Mouse (Mus musculus): Measurements from ENCODE around the gene Selplg. TPM values are rescaled to one million over a fixed set of nuclear protein-coding genes. Genes with fewer than 3 reads are reported as not detected.
"Not testable (repeated sequence)": the region's sequence is repeated elsewhere in the genome, so short reads cannot be mapped to it uniquely, and the experiment has no call there.

Gene Selplg
- polyA plus RNA-seq, 1 experiment, result 43.5 TPM

- TF ChIP-seq CTCF (IDR thresholded peaks at IDR 0.05; ENCODE audit: extremely low read depth, insufficient read depth, low read length), result no peak
- TF ChIP-seq POLR2A (IDR thresholded peaks at IDR 0.05; ENCODE audit: extremely low read depth, insufficient read depth, low read length), result no peak
- H3K27ac ChIP-seq (ENCODE audit: insufficient read depth, low read length), result no peak overlapping the region
Observed at GRCm38 (mm10) chr5:113789075-113789788, 43.2 kb downstream of the Selplg start.

DNA sequence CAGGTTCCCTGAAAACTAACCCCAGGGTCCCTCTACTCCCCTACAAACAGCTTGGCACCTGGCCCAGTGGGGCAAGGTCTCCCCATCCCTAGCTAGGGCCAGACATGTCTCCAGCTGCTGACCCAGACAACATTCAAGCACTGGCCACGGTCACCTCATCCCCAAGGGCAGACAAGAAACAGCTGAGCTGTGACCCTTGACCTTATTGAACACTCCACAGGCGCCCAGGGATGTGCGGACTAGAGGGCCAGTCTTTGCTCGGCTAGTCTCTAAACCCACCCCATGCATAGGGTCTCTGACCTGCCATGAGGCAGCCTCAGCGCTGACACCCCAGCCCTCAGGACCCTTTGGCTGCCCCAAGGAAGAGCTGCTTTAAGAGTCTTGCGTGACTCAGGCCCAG lies 43.8 kb downstream of the Selplg start:
- TF ChIP-seq CTCF (IDR thresholded peaks at IDR 0.05; ENCODE audit: extremely low read depth, insufficient read depth, low read length) (no peak), POLR2A (IDR thresholded peaks at IDR 0.05; ENCODE audit: extremely low read depth, insufficient read depth, low read length) (no peak)
- Histone ChIP-seq H3K4me1 (ENCODE audit: control insufficient read depth, insufficient read depth, low read length) (no peaks in the 10 kb centered on the region), H3K27ac (ENCODE audit: insufficient read depth, low read length) (no peak overlapping the region), H3K4me3 (ENCODE audit: insufficient read depth, low read length) (no peak overlapping the region)

More at GRCm38 (mm10) chr5:113789075-113789788, 43.2 kb downstream of the Selplg start:
- Histone ChIP-seq H3K4me3 (ENCODE audit: insufficient read depth, low read length) (no peak overlapping the region), H3K4me1 (ENCODE audit: control insufficient read depth, insufficient read depth, low read length) (no peaks in the 10 kb centered on the region)

GRCm38 (mm10) chr5:113786985-113787384 lies 45.5 kb downstream of the Selplg start:
- H3K4me1 ChIP-seq (ENCODE audit: control insufficient read depth, insufficient read depth, low read length), result no peaks in the 10 kb centered on the region
- TF ChIP-seq CTCF (IDR thresholded peaks at IDR 0.05; ENCODE audit: extremely low read depth, insufficient read depth, low read length) (no peak), POLR2A (IDR thresholded peaks at IDR 0.05; ENCODE audit: extremely low read depth, insufficient read depth, low read length) (no peak)
- no peak overlapping the region for H3K27ac ChIP-seq (ENCODE audit: insufficient read depth, low read length)
- no peak overlapping the region for H3K4me3 ChIP-seq (ENCODE audit: insufficient read depth, low read length)

DNA sequence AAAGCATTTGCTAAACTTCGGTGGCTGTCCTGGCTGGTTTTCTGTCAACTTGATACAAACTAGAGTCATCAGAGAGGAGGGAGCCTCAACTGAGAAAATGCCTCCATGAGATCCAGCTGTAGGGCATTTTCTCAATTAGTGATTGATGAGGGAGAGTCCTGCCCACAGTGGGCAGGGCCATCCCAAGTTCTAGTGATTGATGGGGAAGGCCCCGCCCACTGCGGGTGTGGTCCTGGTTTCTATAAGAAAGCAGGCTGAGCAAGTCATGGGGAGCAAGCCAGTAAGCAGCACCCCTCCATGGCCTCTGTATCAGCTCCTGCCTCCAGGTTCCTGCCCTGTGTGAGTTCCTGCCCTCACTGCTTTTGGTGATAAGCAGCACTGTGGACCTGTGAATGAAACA lies 48.3 kb downstream of the Selplg start:
- H3K4me1 ChIP-seq (ENCODE audit: control insufficient read depth, insufficient read depth, low read length); H3K4me3 ChIP-seq (ENCODE audit: insufficient read depth, low read length): not testable (repeated sequence)
- H3K27ac ChIP-seq (ENCODE audit: insufficient read depth, low read length), result 0 out of 2 replicates have a peak overlapping the region, but pooled peaks have one; percentile 33

GRCm38 (mm10) chr5:113783581-113784001 lies 48.9 kb downstream of the Selplg start:
- TF ChIP-seq POLR2A (IDR thresholded peaks at IDR 0.05; ENCODE audit: extremely low read depth, insufficient read depth, low read length) (no peak), CTCF (IDR thresholded peaks at IDR 0.05; ENCODE audit: extremely low read depth, insufficient read depth, low read length) (no peak)
- Histone ChIP-seq H3K4me3 (ENCODE audit: insufficient read depth, low read length) (no peak overlapping the region), H3K27ac (ENCODE audit: insufficient read depth, low read length) (no peak overlapping the region), H3K4me1 (ENCODE audit: control insufficient read depth, insufficient read depth, low read length) (no peaks in the 10 kb centered on the region)

DNA sequence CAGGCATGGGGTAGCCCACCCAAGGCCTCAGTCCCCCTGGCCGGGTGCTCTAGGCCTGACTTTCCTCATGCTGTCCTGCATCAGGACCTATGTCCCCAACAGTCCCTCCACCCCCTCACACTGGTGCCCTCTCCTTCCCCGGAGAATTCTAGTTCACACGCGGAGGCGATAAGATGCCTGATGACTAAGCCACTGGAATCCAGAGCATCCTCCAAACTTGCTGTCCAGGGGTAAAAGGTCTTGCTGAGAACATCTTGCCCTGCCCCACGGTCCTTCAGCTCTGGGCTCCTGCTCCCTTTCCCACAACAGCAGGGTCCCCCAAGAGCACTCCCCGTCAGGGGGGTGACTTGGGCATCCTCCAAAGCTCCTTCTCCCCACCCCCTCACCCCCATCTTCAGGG lies 49.8 kb downstream of the Selplg start:
- no peak for TF ChIP-seq CTCF (IDR thresholded peaks at IDR 0.05; ENCODE audit: extremely low read depth, insufficient read depth, low read length)
- TF ChIP-seq POLR2A (IDR thresholded peaks at IDR 0.05; ENCODE audit: extremely low read depth, insufficient read depth, low read length), result no peak
- H3K27ac ChIP-seq (ENCODE audit: insufficient read depth, low read length), result no peak overlapping the region
- H3K4me1 ChIP-seq (ENCODE audit: control insufficient read depth, insufficient read depth, low read length), result no peaks in the 10 kb centered on the region
- no peak overlapping the region for H3K4me3 ChIP-seq (ENCODE audit: insufficient read depth, low read length)

GRCm38 (mm10) chr5:113781875-113782274 lies 50.6 kb downstream of the Selplg start:
- Histone ChIP-seq H3K4me1 (ENCODE audit: control insufficient read depth, insufficient read depth, low read length) (no peaks in the 10 kb centered on the region), H3K4me3 (ENCODE audit: insufficient read depth, low read length) (no peak overlapping the region), H3K27ac (ENCODE audit: insufficient read depth, low read length) (no peak overlapping the region)
- TF ChIP-seq POLR2A (IDR thresholded peaks at IDR 0.05; ENCODE audit: extremely low read depth, insufficient read depth, low read length), result no peak
- no peak for TF ChIP-seq CTCF (IDR thresholded peaks at IDR 0.05; ENCODE audit: extremely low read depth, insufficient read depth, low read length)

DNA sequence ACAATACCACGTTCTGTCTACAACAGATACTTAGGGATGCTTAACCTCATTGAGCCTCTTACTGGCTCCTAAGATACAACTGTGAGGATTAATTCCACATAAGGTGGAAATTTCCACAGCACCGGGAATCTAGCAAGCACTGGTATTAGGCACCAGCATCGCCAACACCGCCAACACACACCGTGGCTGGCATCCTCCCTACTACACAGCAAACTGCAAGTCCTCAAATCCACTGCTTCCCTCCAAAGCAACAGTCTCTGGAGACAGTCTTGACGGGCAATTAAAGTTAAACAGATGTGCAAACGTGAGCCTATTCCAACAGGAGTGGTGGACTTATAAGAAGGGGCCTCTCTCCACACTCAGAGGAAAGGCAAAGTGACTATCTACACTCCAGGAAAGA lies 51.2 kb downstream of the Selplg start:
- H3K4me3 ChIP-seq (ENCODE audit: insufficient read depth, low read length), result no peak overlapping the region
- H3K27ac ChIP-seq (ENCODE audit: insufficient read depth, low read length), result no peak overlapping the region
- TF ChIP-seq CTCF (IDR thresholded peaks at IDR 0.05; ENCODE audit: extremely low read depth, insufficient read depth, low read length), result no peak
- TF ChIP-seq POLR2A (IDR thresholded peaks at IDR 0.05; ENCODE audit: extremely low read depth, insufficient read depth, low read length), result no peak
- H3K4me1 ChIP-seq (ENCODE audit: control insufficient read depth, insufficient read depth, low read length), result no peaks in the 10 kb centered on the region

- no peak overlapping the region for H3K27ac ChIP-seq (ENCODE audit: insufficient read depth, low read length)
- no peak overlapping the region for H3K4me3 ChIP-seq (ENCODE audit: insufficient read depth, low read length)
- TF ChIP-seq CTCF (IDR thresholded peaks at IDR 0.05; ENCODE audit: extremely low read depth, insufficient read depth, low read length) (no peak), POLR2A (IDR thresholded peaks at IDR 0.05; ENCODE audit: extremely low read depth, insufficient read depth, low read length) (no peak)
- no peaks in the 10 kb centered on the region for H3K4me1 ChIP-seq (ENCODE audit: control insufficient read depth, insufficient read depth, low read length)
Observed at GRCm38 (mm10) chr5:113780763-113781162, 51.7 kb downstream of the Selplg start.

GRCm38 (mm10) chr5:113780082-113780752 lies 52.2 kb downstream of the Selplg start:
- no peak overlapping the region for H3K27ac ChIP-seq (ENCODE audit: insufficient read depth, low read length)
- H3K4me1 ChIP-seq (ENCODE audit: control insufficient read depth, insufficient read depth, low read length), result no peaks in the 10 kb centered on the region
- no peak for TF ChIP-seq CTCF (IDR thresholded peaks at IDR 0.05; ENCODE audit: extremely low read depth, insufficient read depth, low read length)
- no peak for TF ChIP-seq POLR2A (IDR thresholded peaks at IDR 0.05; ENCODE audit: extremely low read depth, insufficient read depth, low read length)
- H3K4me3 ChIP-seq (ENCODE audit: insufficient read depth, low read length), result no peak overlapping the region

Data from cortical plate, adult 2 months (tissue).